7 mouse cellular contexts compared by ENCODE assay signal in the genomic region with DNA sequence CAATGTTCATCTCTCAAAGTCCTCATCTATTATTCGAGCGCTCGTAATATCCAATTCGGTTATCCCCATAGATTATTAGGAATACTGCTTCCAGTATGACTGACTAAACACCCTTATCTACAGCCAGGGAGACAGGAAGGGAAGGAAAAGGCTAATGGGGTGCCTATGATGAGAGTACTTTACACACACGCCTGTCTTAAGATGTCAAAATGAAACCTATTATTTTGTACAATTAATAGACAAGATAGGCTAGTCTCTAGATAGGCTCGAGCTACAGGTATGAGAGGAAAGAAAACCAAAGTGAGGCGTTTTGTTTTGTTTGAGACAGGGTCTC. TPM values are rescaled to one million over a fixed set of nuclear protein-coding genes. Genes with fewer than 3 reads are reported as not detected.
DNase-seq lines count a peak whose midpoint lies in the region; ATAC-seq and TF ChIP-seq lines count a peak whose summit lies in the region.

No protein-coding gene starts in this region.

- in situ Hi-C loops in CH12.LX (cut with MboI; ENCODE audit: low pct_ligation_motif_present, low pct_unique_long_range_greater_than_20kb, low sequenced_read_pairs) = no loop called here

- H3K4me2 ChIP-seq in CH12.LX (ENCODE audit: insufficient read depth, low read depth, poor library complexity, severe bottlenecking) = peak overlapping the region; percentile 44
- H3K4me2 ChIP-seq in forebrain, embryonic 14.5 days (ENCODE audit: low read length) = peak overlapping the region; percentile 85
- peak overlapping the region; percentile 87 for H3K4me2 ChIP-seq in liver, embryonic 15.5 days

- TF ChIP-seq RAD21 in CH12.LX (IDR thresholded peaks at IDR 0.05; ENCODE audit: low read depth, low read length) = no peak

- dilution Hi-C loops in CH12.LX (cut with MboI; ENCODE audit: extremely low pct_ligation_motif_present, extremely low pct_unique_long_range_greater_than_20kb, low sequenced_read_pairs) = no loop called here

- intact Hi-C loops in left cerebral cortex, postnatal 10 days (cut with DNase I) = loop anchor here (2.0 kb wide), 1 partner anchor 38 kb away; the partner anchor contains the start of gene Usp12

- no peak overlapping the region for H3K27ac ChIP-seq in CH12.LX (ENCODE audit: insufficient read depth, low read depth)
- peak overlapping the region; percentile 86 for H3K27ac ChIP-seq in forebrain, embryonic 14.5 days (ENCODE audit: low read depth, low read length)
- H3K27ac ChIP-seq in liver, embryonic 15.5 days (replicated peaks) = peak overlapping the region; percentile 93

- no peaks in the 10 kb centered on the region for H3K9me3 ChIP-seq in CH12.LX (replicated peaks; ENCODE audit: low read length)
- H3K9me3 ChIP-seq in forebrain, embryonic 14.5 days (replicated peaks; ENCODE audit: control insufficient read depth, low read length) = no peaks in the 10 kb centered on the region
- H3K9me3 ChIP-seq in liver, embryonic 15.5 days (replicated peaks) = no peaks in the 10 kb centered on the region

- H3K79me3 ChIP-seq in C2C12 (ENCODE audit: low read depth) = peaks cover 18% of the 10 kb centered on the region

- WGBS in forebrain, embryonic 14.5 days = 50% methylated on average over 7 of the region's 7 CpGs
- 49% methylated on average over 7 of the region's 7 CpGs for WGBS in liver, embryonic 15.5 days (ENCODE audit: insufficient replicate concordance)

- H3K36me3 ChIP-seq in C2C12 (ENCODE audit: control insufficient read depth, insufficient read depth) (peaks cover 39% of the 10 kb centered on the region), CH12.LX (replicated peaks in 1 of 2; ENCODE audit: control insufficient read depth in 1 of 2, insufficient read depth in 1 of 2, low read length in 1 of 2) (peaks cover 34 to 38% of the 10 kb centered on the region in 2 experiments)
- peaks cover 32% of the 10 kb centered on the region for H3K36me3 ChIP-seq in forebrain, embryonic 14.5 days (ENCODE audit: control insufficient read depth, insufficient read depth, low read length)
- H3K36me3 ChIP-seq in liver, embryonic 15.5 days (replicated peaks) = peaks cover 35% of the 10 kb centered on the region

- H3K27me3 ChIP-seq in C2C12 (ENCODE audit: control insufficient read depth, insufficient read depth, insufficient read length) (no peaks in the 10 kb centered on the region), CH12.LX (replicated peaks) (no peaks in the 10 kb centered on the region)
- H3K27me3 ChIP-seq in forebrain, embryonic 14.5 days (replicated peaks; ENCODE audit: control insufficient read depth, insufficient read depth, low read length) = no peaks in the 10 kb centered on the region
- no peaks in the 10 kb centered on the region for H3K27me3 ChIP-seq in liver, embryonic 15.5 days

- H3K79me2 ChIP-seq in C2C12 (ENCODE audit: control insufficient read depth, insufficient read depth) (peaks cover 31% of the 10 kb centered on the region), CH12.LX (replicated peaks; ENCODE audit: control insufficient read depth, extremely low read depth, insufficient read depth, poor library complexity, severe bottlenecking) (peaks cover 19% of the 10 kb centered on the region)

- no peak for TF ChIP-seq EP300 in CH12.LX (IDR thresholded peaks at IDR 0.05; ENCODE audit: low read length)

- DNase-seq in CH12.LX (ENCODE audit: extremely low read depth) = no peak
- no peak for DNase-seq in forebrain, embryonic 14.5 days (ENCODE audit: low spot score)
- DNase-seq in ovary, postnatal 14 days (ENCODE audit: low spot score) = no peak
- DNase-seq in left cerebral cortex, postnatal 10 days (ENCODE audit: extremely low spot score in 1 of 2, low spot score in 2 of 2) = no peak
- no peak for DNase-seq in right cerebral cortex, postnatal 36 days (ENCODE audit: low spot score in 2 of 2)

- TF ChIP-seq CTCF in C2C12 (IDR thresholded peaks at IDR 0.05; ENCODE audit: control insufficient read depth, insufficient read depth, insufficient read length) = no peak
- TF ChIP-seq CTCF in CH12.LX (conservative IDR thresholded peaks at IDR 0.05 in 1 of 2, IDR thresholded peaks at IDR 0.05 in 1 of 2; ENCODE audit: low read depth in 2 of 2, low read length in 2 of 2) = no peak

- peak overlapping the region; percentile 45 for H3K9ac ChIP-seq in CH12.LX (ENCODE audit: insufficient read depth, low read depth)
- H3K9ac ChIP-seq in forebrain, embryonic 14.5 days (ENCODE audit: low read length) = peak overlapping the region; percentile 96
- peak overlapping the region; percentile 83 for H3K9ac ChIP-seq in liver, embryonic 15.5 days

- TF ChIP-seq POLR2A in CH12.LX (IDR thresholded peaks at IDR 0.05; ENCODE audit: low read depth, low read length) = no peak

- H3K4me3 ChIP-seq in C2C12 (ENCODE audit: insufficient read depth, poor library complexity, severe bottlenecking) = peak overlapping the region; percentile 97
- H3K4me3 ChIP-seq in CH12.LX (replicated peaks in 1 of 3; ENCODE audit: low read depth in 2 of 3, low read length in 2 of 3, poor library complexity in 1 of 3) = peak overlapping the region in 2 of 3 experiments; percentile 15 to 92
- peak overlapping the region; percentile 94 for H3K4me3 ChIP-seq in forebrain, embryonic 14.5 days (ENCODE audit: low read depth, low read length)
- H3K4me3 ChIP-seq in liver, embryonic 15.5 days (replicated peaks) = peak overlapping the region; percentile 80

- no peak overlapping the region for H3ac ChIP-seq in C2C12 (ENCODE audit: control insufficient read depth, insufficient read length, low read depth)

- H3K4me1 ChIP-seq in CH12.LX (ENCODE audit: control insufficient read depth in 1 of 2, insufficient read depth in 2 of 2) = peaks cover 0 to 39% of the 10 kb centered on the region in 2 experiments; a peak in 3 of 4 replicates
- peaks cover 12% of the 10 kb centered on the region; the same call in 1 of the 2 replicates for H3K4me1 ChIP-seq in forebrain, embryonic 14.5 days (ENCODE audit: control insufficient read depth, insufficient read depth, low read length)
- H3K4me1 ChIP-seq in liver, embryonic 15.5 days (replicated peaks) = peaks cover 52% of the 10 kb centered on the region

- no peak for ATAC-seq in forebrain, embryonic 14.5 days
- ATAC-seq in liver, embryonic 15.5 days (ENCODE audit: insufficient read depth) = peak; percentile 5

TF ChIP-seq in C2C12, 6 proteins besides CTCF, POLR2A, EP300 and RAD21:
- TF ChIP-seq USF1 (IDR thresholded peaks at IDR 0.05; ENCODE audit: low read depth) = no peak
- TF ChIP-seq MYOG (IDR thresholded peaks at IDR 0.05; ENCODE audit: control insufficient read depth, extremely low read depth, insufficient read length) = no peak
- no peak for TF ChIP-seq MAX (IDR thresholded peaks at IDR 0.05)
- no peak for TF ChIP-seq FOSL1 (IDR thresholded peaks at IDR 0.05; ENCODE audit: insufficient read depth, low read length, poor library complexity, severe bottlenecking)
- no peak for TF ChIP-seq MYOD1 (IDR thresholded peaks at IDR 0.05; ENCODE audit: control insufficient read depth, insufficient read length, low read depth)
- no peak for TF ChIP-seq CEBPB (IDR thresholded peaks at IDR 0.05; ENCODE audit: low read depth)

TF ChIP-seq in CH12.LX, 34 proteins besides CTCF, POLR2A, EP300 and RAD21 (continues in another document):
- TF ChIP-seq BHLHE40 (IDR thresholded peaks at IDR 0.05; ENCODE audit: low read depth, low read length) = no peak
- no peak for TF ChIP-seq POLR2AphosphoS2 (IDR thresholded peaks at IDR 0.05; ENCODE audit: low read depth, low read length)
- no peak; the same call in 1 of the 2 replicates for TF ChIP-seq IRF4 (IDR thresholded peaks at IDR 0.05; ENCODE audit: low read depth, low read length)
- no peak for TF ChIP-seq MYC (IDR thresholded peaks at IDR 0.05; ENCODE audit: low read depth, low read length)
- no peak for TF ChIP-seq RCOR1 (conservative IDR thresholded peaks at IDR 0.05; ENCODE audit: low read depth, low read length)
- TF ChIP-seq CHD2 (IDR thresholded peaks at IDR 0.05; ENCODE audit: low read length) = peak; percentile 48; the same call in 1 of the 2 replicates
- no peak for TF ChIP-seq MXI1 (IDR thresholded peaks at IDR 0.05; ENCODE audit: low read depth, low read length)
- no peak for TF ChIP-seq JUN (IDR thresholded peaks at IDR 0.05; ENCODE audit: insufficient read depth, low read depth, low read length)
- TF ChIP-seq ZMIZ1 (IDR thresholded peaks at IDR 0.05; ENCODE audit: low read depth, low read length) = no peak; the same call in 1 of the 2 replicates
- no peak for TF ChIP-seq ZC3H11A (IDR thresholded peaks at IDR 0.05; ENCODE audit: low read depth, low read length)
- TF ChIP-seq CHD1 (IDR thresholded peaks at IDR 0.05; ENCODE audit: low read depth, low read length) = peak; percentile 26; the same call in 1 of the 2 replicates
- TF ChIP-seq E2F4 (IDR thresholded peaks at IDR 0.05; ENCODE audit: insufficient replicate concordance, low read depth, low read length) = 0 out of 2 replicates have a peak, but pooled peaks have one; percentile 24
- TF ChIP-seq GABPA (IDR thresholded peaks at IDR 0.05; ENCODE audit: insufficient replicate concordance, low read depth, low read length) = no peak

RNA-seq across cellular contexts. Expression of gene Rpl21, which starts 0.3 kb away (rescaled TPM):
- polyA plus RNA-seq in C2C12 (2012; fragmentation: generic; extraction: Trizol) (486 TPM), CH12.LX (2012; ENCODE audit: insufficient read length, low read depth) (300 and 964 TPM in 2 replicates)
- total RNA-seq in CH12.LX (2012; rRNA removed) (1,240 and 1,429 TPM in 2 replicates), CH12.LX (2014; rRNA removed) (715 and 716 TPM in 2 replicates)
- 391 and 517 TPM in 2 replicates for polyA plus RNA-seq in forebrain, embryonic 14.5 days (2014; fragmentation: Nextera tagmentation; extraction: Ambion mirVana)
- 224 and 276 TPM in 2 replicates for polyA plus RNA-seq in liver, embryonic 15.5 days (2015; fragmentation: Nextera tagmentation; extraction: Ambion mirVana)
- 100 to 1,000 TPM; 183 to 190 TPM for total RNA-seq in left cerebral cortex, postnatal 10 days (2021)

RNA-seq across cellular contexts. Expression of gene Rasl11a, which starts 12.5 kb away (rescaled TPM):
- 35.3 TPM for polyA plus RNA-seq in C2C12 (2012; fragmentation: generic; extraction: Trizol)
- total RNA-seq in CH12.LX (2012; rRNA removed) = 0.25 TPM in 2 replicates
- total RNA-seq in CH12.LX (2014; rRNA removed) = 0.22 and 0.42 TPM in 2 replicates
- 0.22 TPM in 1 of 2 replicates, not detected in the other for polyA plus RNA-seq in CH12.LX (2012; ENCODE audit: insufficient read length, low read depth)
- 6.4 and 8.6 TPM in 2 replicates for polyA plus RNA-seq in forebrain, embryonic 14.5 days (2014; fragmentation: Nextera tagmentation; extraction: Ambion mirVana)
- polyA plus RNA-seq in liver, embryonic 15.5 days (2015; fragmentation: Nextera tagmentation; extraction: Ambion mirVana) = 1.8 and 2.1 TPM in 2 replicates
- total RNA-seq in left cerebral cortex, postnatal 10 days (2021) = 10 to 100 TPM in 1 of 2 experiments, 1 to 10 TPM in 1; 9.2 to 12.2 TPM

RNA-seq across cellular contexts. Expression of gene Usp12, which starts 37.6 kb away (rescaled TPM):
- polyA plus RNA-seq in C2C12 (2012; fragmentation: generic; extraction: Trizol) (22.2 TPM), CH12.LX (2012; ENCODE audit: insufficient read length, low read depth) (17.8 and 18.1 TPM in 2 replicates)
- total RNA-seq in CH12.LX (2012; rRNA removed) (10.1 and 13.5 TPM in 2 replicates), CH12.LX (2014; rRNA removed) (6.0 and 7.8 TPM in 2 replicates)
- 9.6 and 10.5 TPM in 2 replicates for polyA plus RNA-seq in forebrain, embryonic 14.5 days (2014; fragmentation: Nextera tagmentation; extraction: Ambion mirVana)
- polyA plus RNA-seq in liver, embryonic 15.5 days (2015; fragmentation: Nextera tagmentation; extraction: Ambion mirVana) = 7.5 and 7.6 TPM in 2 replicates
- 10 to 100 TPM; 55.8 to 59.0 TPM for total RNA-seq in left cerebral cortex, postnatal 10 days (2021)

Comparison
In these comparisons a context has a peak if more than half of its experiments do, and no peak if none do; other contexts are left out.
1. H3K9ac ChIP-seq: peak in every context shown above with its lines; median percentile 96 in forebrain, embryonic 14.5 days; 83 in liver, embryonic 15.5 days; 45 in CH12.LX.